Mouse (Mus musculus) E14TG2a.4 (cell line): ENCODE measurements around the gene Ifrd2.

Experiments used
- CTCF ChIP-seq: conservative IDR thresholded peaks from 2 replicates; pipeline ENCODE4 v1.5.1; 2014; ENCODE audit warnings: low read length
- NANOG ChIP-seq: IDR thresholded peaks from 2 replicates; pipeline ENCODE4 v1.6.1; 2014; ENCODE audit warnings: borderline replicate concordance, low read length, mixed read lengths

- no peak for TF ChIP-seq CTCF
- TF ChIP-seq NANOG = no peak
Observed at GRCm38 (mm10) chr9:107618098-107618497, 30.7 kb downstream of the Ifrd2 start.
